Mouse (Mus musculus) testis, adult 2 months (tissue): Measurements from ENCODE around the gene Cntnap5a.

Source experiments
- CTCF ChIP-seq: fragments of 200-500 bp; IDR thresholded peaks from 2 replicates; pipeline ENCODE4 v1.5.1; 2012; ENCODE audit warnings: low read depth, mild to moderate bottlenecking, inconsistent platforms, low read length, moderate library complexity; ENCODE audit not compliant: control insufficient read depth, insufficient read depth, insufficient replicate concordance
- POLR2A ChIP-seq: fragments of 200-500 bp; IDR thresholded peaks from 2 replicates; pipeline ENCODE4 v1.6.1; 2012; ENCODE audit warnings: low read depth, mild to moderate bottlenecking, inconsistent platforms, low read length, moderate library complexity; ENCODE audit not compliant: control insufficient read depth

DNA sequence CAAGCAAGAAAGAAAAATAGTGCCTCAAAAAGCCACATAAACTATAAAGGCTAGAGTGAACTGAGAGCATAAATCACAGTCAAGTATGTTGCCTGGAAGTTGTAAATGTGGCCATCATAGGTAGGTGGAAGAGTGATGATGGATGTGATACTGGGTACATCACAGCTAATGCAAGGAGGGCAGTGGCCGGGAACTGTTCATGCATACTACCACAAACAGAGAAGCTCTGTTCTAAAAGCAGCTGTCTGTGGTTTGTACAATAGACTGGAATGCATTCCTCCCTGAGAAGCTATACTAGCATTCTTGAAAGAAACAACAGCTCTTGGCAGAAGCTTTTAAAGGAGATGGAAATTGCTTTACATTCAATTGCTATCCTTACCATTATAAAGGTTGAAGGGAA lies 599.4 kb downstream of the Cntnap5a start:
- TF ChIP-seq CTCF (no peak), POLR2A (no peak)
